Mouse (Mus musculus) stomach, postnatal 0 days (tissue): Measurements from ENCODE around the gene Plk3. TPM values are rescaled to one million over a fixed set of nuclear protein-coding genes. Genes with fewer than 3 reads are reported as not detected.

Experiments
- ATAC-seq: fragments of 200-750 bp; cut with Nextera tagmentation; 2 replicates; pipeline ENCODE4 v1.8.0; 2017; ENCODE audit not compliant: low FRiP score, low TSS enrichment
- DNase-seq: peaks from one replicate; pipeline ENCODE4 v3.0.0-alpha.2; 2016; ENCODE audit warnings: low spot score
- H3K27ac ChIP-seq: fragments of 300-500 bp; sonication (generic); replicated peaks from 2 replicates; pipeline ENCODE4 v1.5.1; 2014; ENCODE audit warnings: mild to moderate bottlenecking, control low read depth
- H3K27me3 ChIP-seq: fragments of 300-500 bp; sonication (generic); 2 replicates; pipeline ENCODE4 v1.6.1; 2014; ENCODE audit warnings: low read length; ENCODE audit not compliant: control insufficient read depth, insufficient read depth
- H3K36me3 ChIP-seq: fragments of 300-500 bp; sonication (generic); 2 replicates; pipeline ENCODE4 v1.6.1; 2014; ENCODE audit warnings: low read length, mixed read lengths; ENCODE audit not compliant: control insufficient read depth, insufficient read depth
- H3K4me1 ChIP-seq: fragments of 300-500 bp; sonication (generic); replicated peaks from 2 replicates; pipeline ENCODE4 v1.6.1; 2014; ENCODE audit warnings: antibody characterized with exemption; ENCODE audit not compliant: control insufficient read depth, insufficient read depth
- H3K4me2 ChIP-seq: fragments of 300-500 bp; sonication (generic); replicated peaks from 2 replicates; pipeline ENCODE4 v1.6.1; 2014; ENCODE audit warnings: low read depth, mild to moderate bottlenecking, control low read depth, moderate library complexity
- H3K4me3 ChIP-seq: fragments of 300-500 bp; sonication (generic); 2 replicates; pipeline ENCODE4 v1.5.1; 2014; ENCODE audit warnings: low read depth, low read length, control low read depth
- H3K9ac ChIP-seq: fragments of 300-500 bp; sonication (generic); 2 replicates; pipeline ENCODE4 v1.6.1; 2014; ENCODE audit warnings: mild to moderate bottlenecking, low read length, control low read depth, mixed read lengths
- H3K9me3 ChIP-seq: fragments of 300-500 bp; sonication (generic); 2 replicates; pipeline ENCODE4 v1.6.1; 2016; ENCODE audit warnings: low read length; ENCODE audit not compliant: control insufficient read depth
- CTCF ChIP-seq: IDR thresholded peaks from 2 replicates; pipeline ENCODE4 v1.5.1; 2016; ENCODE audit warnings: antibody characterized with exemption, low read depth, mild to moderate bottlenecking, moderate library complexity
- EP300 ChIP-seq: optimal IDR thresholded peaks from 2 replicates; pipeline ENCODE3; 2016; ENCODE audit warnings: antibody characterized with exemption
- WGBS: fragments of 180-500 bp; shearing (Covaris S2); extraction: QIAGEN DNeasy Blood & Tissue Kit; methylation state at CpG from one replicate; pipeline ENCODE4 v1.1.7; 2014; 5-methylcytosine and 5-hydroxymethylcytosine counted together
- polyA plus RNA-seq: library from polyadenylated mRNA; unstranded; fragments of >200 nt; fragmentation: Nextera tagmentation; extraction: Ambion mirVana; gene quantifications from 2 replicates; pipeline ENCODE4 v1.2.1, GENCODE M21; 2015

Gene Plk3
- polyA plus RNA-seq, 1 experiment from 2014 or later, result 18.7 TPM

DNA sequence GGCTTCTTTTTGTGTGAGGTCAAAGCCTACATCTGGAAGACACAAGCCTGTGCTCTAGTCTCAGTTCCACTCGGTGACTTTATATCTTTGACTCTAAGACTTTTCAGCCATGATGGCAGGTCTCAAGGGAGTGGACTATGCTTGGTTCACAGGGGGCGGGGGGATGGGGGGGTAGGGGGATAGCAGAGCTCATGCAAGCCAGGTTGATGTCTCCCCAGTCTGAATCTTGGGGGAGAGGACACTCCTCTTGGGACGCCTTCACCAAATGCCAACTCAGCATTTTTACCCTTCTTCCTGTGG, 9.6 kb downstream of the Plk3 start:
- ATAC-seq (no peak), DNase-seq (no peak)
- peak overlapping the region; percentile 97 for H3K27ac ChIP-seq
- H3K9ac ChIP-seq, result no peak overlapping the region
- H3K4me3 ChIP-seq, result no peak overlapping the region
- H3K27me3 ChIP-seq, result no peaks in the 10 kb centered on the region
- TF ChIP-seq EP300, result no peak
- no peak for TF ChIP-seq CTCF
- no peaks in the 10 kb centered on the region for H3K9me3 ChIP-seq
- H3K4me2 ChIP-seq, result no peak overlapping the region; the same call in 1 of the 2 replicates
- WGBS, result 68% methylated on average over 3 of the region's 3 CpGs
- H3K36me3 ChIP-seq, result peaks cover 3% of the 10 kb centered on the region; the same call in 1 of the 2 replicates
- peaks cover 15% of the 10 kb centered on the region for H3K4me1 ChIP-seq

DNA sequence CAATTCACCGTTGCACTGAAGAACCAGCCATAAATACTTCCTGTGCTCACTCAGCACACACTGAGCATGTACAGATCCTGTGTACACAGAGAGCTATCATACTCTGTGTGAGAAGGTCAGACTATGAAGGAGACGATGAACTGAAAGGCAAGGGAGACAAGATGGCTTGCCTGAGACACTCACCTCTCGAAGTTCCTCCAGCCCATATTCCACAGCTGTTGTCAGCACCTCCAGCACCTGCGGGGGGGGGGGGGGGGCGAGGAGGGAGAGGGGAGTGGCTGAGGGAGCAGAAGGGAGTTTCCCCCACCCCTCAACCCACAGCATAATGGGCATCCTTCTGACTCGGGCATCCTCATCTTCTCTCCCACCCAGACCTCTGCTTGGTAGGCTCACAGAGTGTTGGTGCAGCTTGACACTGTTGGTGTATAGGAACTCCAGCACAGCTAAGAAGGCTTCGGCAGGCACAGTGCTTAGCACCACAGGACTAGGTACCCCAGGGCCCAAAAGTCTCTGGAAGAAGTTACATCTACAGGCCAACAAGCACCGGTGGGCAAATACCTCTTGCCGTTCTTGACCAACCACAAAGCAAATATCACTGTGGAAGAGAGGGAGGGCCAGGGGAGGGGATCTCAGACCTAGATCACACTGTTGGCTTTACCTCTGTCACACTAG, 10.1 kb downstream of the Plk3 start:
- Histone ChIP-seq H3K9ac (no peak overlapping the region), H3K27ac (no peak overlapping the region), H3K9me3 (no peaks in the 10 kb centered on the region), H3K27me3 (no peaks in the 10 kb centered on the region), H3K4me3 (no peak overlapping the region), H3K36me3 (peaks cover 1% of the 10 kb centered on the region; the same call in 1 of the 2 replicates), H3K4me1 (peaks cover 15% of the 10 kb centered on the region), H3K4me2 (no peak overlapping the region)
- WGBS, result 78% methylated on average over 7 of the region's 9 CpGs
- TF ChIP-seq EP300, result no peak
- no peak for TF ChIP-seq CTCF
- DNase-seq (no peak), ATAC-seq (no peak)

DNA sequence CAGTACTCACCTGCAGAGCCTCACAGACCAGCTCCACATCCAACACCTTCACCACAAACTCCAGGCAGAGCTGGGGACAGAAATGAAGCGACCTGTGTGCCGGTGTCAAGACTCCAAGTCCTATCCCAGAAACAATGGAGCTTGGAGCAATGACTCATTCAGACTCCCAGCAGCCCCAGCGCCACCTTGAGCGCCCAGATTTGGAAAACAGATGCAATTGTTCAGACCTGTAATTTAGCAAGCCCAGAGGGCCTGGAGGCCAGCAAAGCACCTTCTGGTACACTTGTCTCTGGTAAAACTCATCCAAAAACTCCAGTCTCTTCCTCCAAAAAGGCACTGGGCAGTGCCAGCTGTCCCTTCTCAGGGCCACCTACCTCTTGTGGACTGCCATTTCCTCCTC, 11.6 kb downstream of the Plk3 start:
- no peaks in the 10 kb centered on the region for H3K9me3 ChIP-seq
- peak overlapping the region; percentile 58 for H3K27ac ChIP-seq
- 55% methylated on average over 4 of the region's 4 CpGs for WGBS
- H3K4me1 ChIP-seq, result peaks cover 15% of the 10 kb centered on the region
- H3K4me3 ChIP-seq, result no peak overlapping the region
- H3K36me3 ChIP-seq, result no peaks in the 10 kb centered on the region
- DNase-seq, result no peak
- TF ChIP-seq EP300, result no peak
- no peak overlapping the region for H3K9ac ChIP-seq
- no peak overlapping the region for H3K4me2 ChIP-seq
- no peaks in the 10 kb centered on the region for H3K27me3 ChIP-seq
- ATAC-seq, result no peak

DNA sequence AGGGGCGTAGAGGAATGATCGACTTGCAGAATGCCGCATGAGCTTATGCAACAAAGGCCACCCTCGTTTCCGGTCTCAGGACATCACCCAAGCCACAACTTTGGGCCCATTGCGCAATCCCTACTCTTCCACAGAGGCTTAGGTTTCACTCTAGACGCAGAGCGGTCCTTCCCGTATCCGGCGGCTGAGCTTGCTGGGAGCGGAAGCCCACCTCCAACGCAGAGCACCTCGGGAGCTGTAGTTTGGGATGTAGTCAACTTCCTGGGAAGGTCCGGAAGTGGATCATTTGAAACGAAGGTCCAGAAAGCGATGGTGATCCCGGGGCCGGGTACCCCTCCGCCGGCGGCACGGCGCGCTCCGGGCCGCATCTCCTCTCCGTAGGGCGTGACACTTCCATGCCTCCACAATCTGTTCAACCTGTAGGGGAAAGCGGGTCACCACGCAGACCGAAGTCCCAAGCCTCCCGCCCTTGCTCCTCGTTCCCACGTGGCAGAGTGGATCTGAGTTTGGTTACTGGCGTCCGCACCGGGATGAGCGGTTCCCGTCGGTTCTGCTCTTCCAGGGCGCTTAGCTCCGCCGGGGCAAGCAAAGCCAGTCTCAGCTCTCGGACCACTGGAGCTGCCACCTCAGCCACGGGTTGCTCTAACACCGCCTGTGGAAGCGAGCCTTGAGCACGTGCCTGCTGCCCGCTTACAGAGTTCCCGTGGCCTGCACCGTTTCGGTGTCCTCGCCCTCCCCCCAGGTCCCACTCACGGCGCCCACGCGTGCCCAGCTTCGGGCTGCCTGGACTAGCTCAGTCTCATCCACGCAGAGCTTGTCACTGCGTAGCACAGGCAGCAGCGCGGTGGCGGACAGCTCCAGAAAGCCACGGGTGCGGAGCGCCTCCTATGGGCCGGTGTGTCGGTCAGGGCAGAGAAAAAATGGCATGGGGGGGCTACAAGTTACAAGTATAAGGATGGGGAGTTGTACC, 13.0 kb downstream of the Plk3 start:
- peaks cover 9% of the 10 kb centered on the region for H3K4me1 ChIP-seq
- H3K9me3 ChIP-seq, result no peaks in the 10 kb centered on the region
- peak overlapping the region; percentile 92 for H3K27ac ChIP-seq
- H3K27me3 ChIP-seq, result no peaks in the 10 kb centered on the region
- peak overlapping the region; percentile 68 for H3K4me3 ChIP-seq
- DNase-seq (peak; percentile 94), ATAC-seq (peak; percentile 92)
- peak overlapping the region; percentile 99 for H3K4me2 ChIP-seq
- WGBS, result under 1% methylated on average over 69 of the region's 69 CpGs
- no peak for TF ChIP-seq EP300
- TF ChIP-seq CTCF, result peak; percentile 94
- no peaks in the 10 kb centered on the region for H3K36me3 ChIP-seq
- peak overlapping the region; percentile 76 for H3K9ac ChIP-seq

DNA sequence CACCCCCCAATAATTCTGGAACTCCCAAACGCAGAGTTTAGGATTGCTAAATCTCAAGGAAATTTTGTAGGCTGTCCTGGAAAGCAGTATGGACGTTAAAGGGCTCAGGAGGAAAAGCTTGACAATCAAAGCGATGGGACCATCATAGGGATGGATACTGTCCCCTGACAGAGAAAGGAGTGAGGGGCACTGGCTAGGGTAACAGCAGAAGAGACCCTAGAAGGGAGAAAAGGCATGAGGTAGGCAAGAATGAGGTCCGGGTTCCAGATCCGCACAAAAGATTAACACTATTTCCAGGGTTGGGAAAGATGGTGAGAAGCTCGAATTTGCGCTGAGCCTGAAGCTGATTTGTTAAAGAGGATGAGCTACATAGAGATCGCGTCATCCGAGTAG, 13.7 kb downstream of the Plk3 start:
- 3% methylated on average over 10 of the region's 10 CpGs for whole genome bisulfite sequencing
- H3K4me2 ChIP-seq, result peak overlapping the region; percentile 99
- H3K4me1 ChIP-seq, result peaks cover 3% of the 10 kb centered on the region
- H3K27me3 ChIP-seq, result no peaks in the 10 kb centered on the region
- H3K9me3 ChIP-seq, result no peaks in the 10 kb centered on the region
- H3K9ac ChIP-seq, result peak overlapping the region; percentile 60
- no peak for TF ChIP-seq CTCF
- no peak for TF ChIP-seq EP300
- DNase-seq, result no peak
- peak overlapping the region; percentile 68 for H3K4me3 ChIP-seq
- H3K27ac ChIP-seq, result peak overlapping the region; percentile 92
- no peak; the same call in 1 of the 2 replicates for ATAC-seq
- H3K36me3 ChIP-seq, result no peaks in the 10 kb centered on the region

DNA sequence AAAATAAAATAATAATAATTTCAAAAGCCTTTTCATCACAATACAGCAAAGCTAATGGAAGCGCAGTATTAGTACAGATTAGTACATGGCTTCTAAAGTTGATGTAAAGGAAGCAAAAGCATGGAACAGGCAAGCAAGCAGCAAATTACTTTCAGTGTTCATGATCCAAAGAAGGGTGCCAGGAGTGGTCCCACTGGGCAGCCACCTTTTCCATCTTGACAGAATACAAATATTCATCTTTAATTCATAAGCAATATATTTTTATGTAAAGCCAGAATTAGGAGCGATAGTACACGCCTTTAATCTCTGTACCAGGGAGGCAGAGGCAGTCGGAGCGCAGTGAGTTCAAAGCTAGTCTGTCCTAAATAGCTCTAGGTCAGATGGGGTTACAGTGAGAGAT, 14.1 kb downstream of the Plk3 start:
- Histone ChIP-seq H3K36me3 (no peaks in the 10 kb centered on the region), H3K27me3 (no peaks in the 10 kb centered on the region), H3K9me3 (no peaks in the 10 kb centered on the region), H3K27ac (peak overlapping the region; percentile 92), H3K4me3 (peak overlapping the region; percentile 68), H3K9ac (peak overlapping the region; percentile 60; the same call in 1 of the 2 replicates), H3K4me1 (peaks cover 2% of the 10 kb centered on the region), H3K4me2 (peak overlapping the region; percentile 99)
- TF ChIP-seq CTCF, result no peak
- no peak for TF ChIP-seq EP300
- no peak for DNase-seq
- ATAC-seq, result no peak
- WGBS, result 77% methylated on average over 5 of the region's 5 CpGs
